8 mouse cellular contexts compared by ENCODE assay signal in genomic region chr10:88591042-88591441, GRCm38 (mm10). TPM values are rescaled to one million over a fixed set of nuclear protein-coding genes. Genes with fewer than 3 reads are reported as not detected.
A peak's percentile ranks its signal among the peaks of the same experiment; 100 is the strongest.
DNase-seq lines count a peak whose midpoint lies in the region; ATAC-seq and TF ChIP-seq lines count a peak whose summit lies in the region.

No protein-coding gene starts in this region.

- 0 out of 2 replicates have a peak, but pooled peaks have one; percentile 48 for ATAC-seq in forebrain, embryonic 15.5 days (replicated peaks)
- ATAC-seq in forebrain, embryonic 11.5 days (replicated peaks; ENCODE audit: low FRiP score): no peak

- peak overlapping the region; percentile 11; the same call in 1 of the 2 replicates for H3K27ac ChIP-seq in forebrain, embryonic 15.5 days (replicated peaks)
- no peak overlapping the region for H3K27ac ChIP-seq in forebrain, embryonic 11.5 days (ENCODE audit: low read depth, low read length)
- peak overlapping the region; percentile 18; the same call in 1 of the 2 replicates for H3K27ac ChIP-seq in layer of hippocampus, adult 2 months

- no peaks in the 10 kb centered on the region for H3K36me3 ChIP-seq in forebrain, embryonic 15.5 days
- H3K36me3 ChIP-seq in forebrain, embryonic 11.5 days (ENCODE audit: control insufficient read depth, insufficient read depth, low read length): no peaks in the 10 kb centered on the region

- WGBS in forebrain, embryonic 15.5 days: 45% methylated on average over 12 of the region's 12 CpGs
- 73% methylated on average over 12 of the region's 12 CpGs for WGBS in forebrain, embryonic 11.5 days

- no peak overlapping the region for H3K4me3 ChIP-seq in forebrain, embryonic 15.5 days
- no peak overlapping the region for H3K4me3 ChIP-seq in forebrain, embryonic 11.5 days (ENCODE audit: low read depth, low read length)
- no peak overlapping the region for H3K4me3 ChIP-seq in layer of hippocampus, adult 2 months

- no peak for DNase-seq in forebrain, embryonic 11.5 days (ENCODE audit: low spot score)
- peak; percentile 60 for DNase-seq in urinary bladder, postnatal 14 days (ENCODE audit: low spot score)
- DNase-seq in urinary bladder, postnatal 25 days (ENCODE audit: low spot score): no peak
- DNase-seq in layer of hippocampus, adult 2 months (ENCODE audit: low spot score in 2 of 2): peak; percentile 23 to 37
- DNase-seq in yolk sac, embryonic 10.5 days (ENCODE audit: low spot score): no peak
- no peak for DNase-seq in thymus, postnatal 36 days
- no peak for DNase-seq in kidney, adult 11 months

- H3K9ac ChIP-seq in forebrain, embryonic 15.5 days (replicated peaks): no peak overlapping the region
- no peak overlapping the region for H3K9ac ChIP-seq in forebrain, embryonic 11.5 days (ENCODE audit: low read length)

- no peaks in the 10 kb centered on the region for H3K27me3 ChIP-seq in forebrain, embryonic 15.5 days
- no peaks in the 10 kb centered on the region for H3K27me3 ChIP-seq in forebrain, embryonic 11.5 days (ENCODE audit: control insufficient read depth, insufficient read depth, low read length)

- H3K4me1 ChIP-seq in forebrain, embryonic 15.5 days: peaks cover 7% of the 10 kb centered on the region; the same call in 1 of the 2 replicates
- H3K4me1 ChIP-seq in forebrain, embryonic 11.5 days (replicated peaks; ENCODE audit: control insufficient read depth, insufficient read depth, low read length): no peaks in the 10 kb centered on the region

- peak; percentile 39 for TF ChIP-seq CTCF in layer of hippocampus, adult 2 months (conservative IDR thresholded peaks at IDR 0.05)

- no peak overlapping the region for H3K4me2 ChIP-seq in forebrain, embryonic 15.5 days (replicated peaks)
- no peak overlapping the region for H3K4me2 ChIP-seq in forebrain, embryonic 11.5 days (ENCODE audit: low read depth, low read length, severe bottlenecking)

- no peaks in the 10 kb centered on the region for H3K9me3 ChIP-seq in forebrain, embryonic 15.5 days
- no peaks in the 10 kb centered on the region for H3K9me3 ChIP-seq in forebrain, embryonic 11.5 days (ENCODE audit: control insufficient read depth, low read length)

RNA-seq across cellular contexts. Expression of gene Mybpc1, which starts 13.9 kb away (rescaled TPM):
- polyA plus RNA-seq in forebrain, embryonic 15.5 days (2015; fragmentation: Nextera tagmentation; extraction: Ambion mirVana): 0.99 and 1.6 TPM in 2 replicates
- polyA plus RNA-seq in forebrain, embryonic 11.5 days (2014; fragmentation: Nextera tagmentation; extraction: Ambion mirVana): 0.19 and 0.40 TPM in 2 replicates
- 1 to 10 TPM in 1 of 2 experiments, under 1 TPM in 1; 0.82 to 1.4 TPM for total RNA-seq in layer of hippocampus, adult 2 months (2021)

Comparison
In these comparisons a context has a peak if more than half of its experiments do, and no peak if none do; other contexts are left out.
1. DNase-seq: peak in urinary bladder, postnatal 14 days (single experiment) and layer of hippocampus, adult 2 months (2 of 2); none in forebrain, embryonic 11.5 days (single experiment), urinary bladder, postnatal 25 days (single experiment), yolk sac, embryonic 10.5 days (single experiment), thymus, postnatal 36 days (0 of 2) and kidney, adult 11 months (single experiment).